Mouse (Mus musculus): ENCODE results near the gene Nrros. TPM values are rescaled to one million over a fixed set of nuclear protein-coding genes. Genes with fewer than 3 reads are reported as not detected.
A peak's percentile ranks its signal among the peaks of the same experiment; 100 is the strongest.

The Nrros gene
- 9.8 and 10.1 TPM in 2 replicates for polyA plus RNA-seq (2016; fragmentation: Nextera tagmentation; extraction: Ambion mirVana)

GRCm38 (mm10) chr16:32165281-32165821 lies at the start of gene Nrros:
Gene Nrros, minus strand, starts transcription at chr16:32165594.
- peaks cover 7% of the 10 kb centered on the region for H3K4me1 ChIP-seq
- no peaks in the 10 kb centered on the region for H3K36me3 ChIP-seq
- peak within 1 kb of the TSS; percentile 27 for H3K4me3 ChIP-seq
- H3K27me3 ChIP-seq, result peaks cover 16% of the 10 kb centered on the region
- ATAC-seq (ENCODE audit: low FRiP score), result no peak
- no peak within 1 kb of the TSS for H3K27ac ChIP-seq
- 5% methylated on average over 25 of the region's 25 CpGs for WGBS
- H3K4me2 ChIP-seq (replicated peaks), result peak within 1 kb of the TSS; percentile 60
- H3K9ac ChIP-seq, result peak within 1 kb of the TSS; percentile 49
- H3K9me3 ChIP-seq (replicated peaks), result no peaks in the 10 kb centered on the region

GRCm38 (mm10) chr16:32214804-32215576 lies 49.6 kb upstream of the Nrros start:
- H3K4me3 ChIP-seq, result no peak overlapping the region
- no peak overlapping the region for H3K4me2 ChIP-seq (replicated peaks)
- H3K4me1 ChIP-seq, result no peaks in the 10 kb centered on the region
- 82% methylated on average over 17 of the region's 17 CpGs for WGBS
- H3K27ac ChIP-seq, result no peak overlapping the region
- no peak for ATAC-seq (ENCODE audit: low FRiP score)
- no peaks in the 10 kb centered on the region for H3K36me3 ChIP-seq
- no peak overlapping the region for H3K9ac ChIP-seq
- H3K9me3 ChIP-seq (replicated peaks), result peaks cover 2% of the 10 kb centered on the region
- H3K27me3 ChIP-seq, result no peaks in the 10 kb centered on the region

- peaks cover 10% of the 10 kb centered on the region for H3K9me3 ChIP-seq (replicated peaks)
- no peak for ATAC-seq (ENCODE audit: low FRiP score)
- no peak overlapping the region for H3K27ac ChIP-seq
- no peaks in the 10 kb centered on the region for H3K27me3 ChIP-seq
- no peaks in the 10 kb centered on the region for H3K36me3 ChIP-seq
- no peak overlapping the region for H3K4me3 ChIP-seq
- no peak overlapping the region for H3K4me2 ChIP-seq (replicated peaks)
- no peaks in the 10 kb centered on the region for H3K4me1 ChIP-seq
- H3K9ac ChIP-seq, result no peak overlapping the region
Measured at GRCm38 (mm10) chr16:32214156-32214555, 48.8 kb upstream of the Nrros start.

- Histone ChIP-seq H3K9ac (no peak overlapping the region), H3K36me3 (no peaks in the 10 kb centered on the region), H3K27ac (no peak overlapping the region), H3K4me1 (peaks cover 9% of the 10 kb centered on the region), H3K9me3 (replicated peaks) (peaks cover 11% of the 10 kb centered on the region), H3K4me3 (no peak overlapping the region), H3K4me2 (replicated peaks) (no peak overlapping the region), H3K27me3 (peaks cover 3% of the 10 kb centered on the region; the same call in 1 of the 2 replicates)
- 61% methylated on average over 3 of the region's 3 CpGs for WGBS
- no peak for ATAC-seq (ENCODE audit: low FRiP score)
Measured at GRCm38 (mm10) chr16:32204902-32205301, 39.5 kb upstream of the Nrros start.

GRCm38 (mm10) chr16:32202681-32203080 lies 37.3 kb upstream of the Nrros start:
- 74% methylated on average over 6 of the region's 6 CpGs for WGBS
- H3K27me3 ChIP-seq, result peaks cover 3% of the 10 kb centered on the region; the same call in 1 of the 2 replicates
- no peaks in the 10 kb centered on the region for H3K36me3 ChIP-seq
- H3K4me3 ChIP-seq, result no peak overlapping the region
- no peak overlapping the region for H3K4me2 ChIP-seq (replicated peaks)
- no peak overlapping the region for H3K27ac ChIP-seq
- peaks cover 9% of the 10 kb centered on the region for H3K4me1 ChIP-seq
- H3K9ac ChIP-seq, result no peak overlapping the region
- H3K9me3 ChIP-seq (replicated peaks), result no peaks in the 10 kb centered on the region
- no peak for ATAC-seq (ENCODE audit: low FRiP score)

- Histone ChIP-seq H3K4me1 (peaks cover 9% of the 10 kb centered on the region), H3K27me3 (peaks cover 3% of the 10 kb centered on the region; the same call in 1 of the 2 replicates), H3K9ac (no peak overlapping the region; the same call in 1 of the 2 replicates), H3K4me2 (replicated peaks) (peak overlapping the region; percentile 44), H3K9me3 (replicated peaks) (no peaks in the 10 kb centered on the region), H3K27ac (peak overlapping the region; percentile 75), H3K4me3 (0 out of 2 replicates have a peak overlapping the region, but pooled peaks have one; percentile 20), H3K36me3 (no peaks in the 10 kb centered on the region)
- ATAC-seq (ENCODE audit: low FRiP score), result no peak; the same call in 1 of the 2 replicates
- 35% methylated on average over 9 of the region's 9 CpGs for WGBS
Measured at GRCm38 (mm10) chr16:32201004-32201325, 35.6 kb upstream of the Nrros start.

GRCm38 (mm10) chr16:32200256-32201003 lies 35.0 kb upstream of the Nrros start:
- peak overlapping the region; percentile 40; the same call in 1 of the 2 replicates for H3K9ac ChIP-seq
- ATAC-seq (ENCODE audit: low FRiP score), result peak; percentile 68
- no peaks in the 10 kb centered on the region for H3K9me3 ChIP-seq (replicated peaks)
- H3K4me1 ChIP-seq, result peaks cover 9% of the 10 kb centered on the region
- no peaks in the 10 kb centered on the region for H3K36me3 ChIP-seq
- H3K4me2 ChIP-seq (replicated peaks), result peak overlapping the region; percentile 44
- H3K27ac ChIP-seq, result peak overlapping the region; percentile 75
- WGBS, result 47% methylated on average over 21 of the region's 21 CpGs
- peak overlapping the region; percentile 20 for H3K4me3 ChIP-seq
- peaks cover 3% of the 10 kb centered on the region; the same call in 1 of the 2 replicates for H3K27me3 ChIP-seq

GRCm38 (mm10) chr16:32190011-32190441 lies 24.6 kb upstream of the Nrros start:
- no peaks in the 10 kb centered on the region for H3K4me1 ChIP-seq
- H3K36me3 ChIP-seq, result no peaks in the 10 kb centered on the region
- ATAC-seq (ENCODE audit: low FRiP score), result no peak
- WGBS, result 57% methylated on average over 12 of the region's 12 CpGs
- H3K4me2 ChIP-seq (replicated peaks), result no peak overlapping the region
- no peak overlapping the region for H3K9ac ChIP-seq
- no peaks in the 10 kb centered on the region; the same call in 1 of the 2 replicates for H3K27me3 ChIP-seq
- no peak overlapping the region for H3K4me3 ChIP-seq
- no peaks in the 10 kb centered on the region for H3K9me3 ChIP-seq (replicated peaks)
- no peak overlapping the region for H3K27ac ChIP-seq

GRCm38 (mm10) chr16:32189109-32189508 lies 23.7 kb upstream of the Nrros start:
- Histone ChIP-seq H3K4me3 (no peak overlapping the region), H3K4me1 (no peaks in the 10 kb centered on the region), H3K27me3 (no peaks in the 10 kb centered on the region; the same call in 1 of the 2 replicates), H3K36me3 (no peaks in the 10 kb centered on the region), H3K9ac (no peak overlapping the region), H3K4me2 (replicated peaks) (no peak overlapping the region), H3K27ac (no peak overlapping the region), H3K9me3 (replicated peaks) (no peaks in the 10 kb centered on the region)
- 68% methylated on average over 6 of the region's 6 CpGs for WGBS
- no peak for ATAC-seq (ENCODE audit: low FRiP score)

- H3K27me3 ChIP-seq, result no peaks in the 10 kb centered on the region
- H3K4me2 ChIP-seq (replicated peaks), result no peak overlapping the region
- no peak overlapping the region for H3K4me3 ChIP-seq
- 96% methylated on average over 5 of the region's 5 CpGs for WGBS
- no peak overlapping the region for H3K27ac ChIP-seq
- H3K4me1 ChIP-seq, result no peaks in the 10 kb centered on the region
- no peak for ATAC-seq (ENCODE audit: low FRiP score)
- H3K36me3 ChIP-seq, result no peaks in the 10 kb centered on the region
- H3K9ac ChIP-seq, result no peak overlapping the region
- no peaks in the 10 kb centered on the region for H3K9me3 ChIP-seq (replicated peaks)
Measured at GRCm38 (mm10) chr16:32186056-32186455, 20.7 kb upstream of the Nrros start.

- Histone ChIP-seq H3K27me3 (no peaks in the 10 kb centered on the region), H3K9me3 (replicated peaks) (no peaks in the 10 kb centered on the region), H3K4me1 (peaks cover 4% of the 10 kb centered on the region; the same call in 1 of the 2 replicates), H3K4me3 (no peak within 1 kb of the TSS), H3K27ac (no peak within 1 kb of the TSS), H3K36me3 (no peaks in the 10 kb centered on the region), H3K9ac (no peak within 1 kb of the TSS), H3K4me2 (replicated peaks) (no peak within 1 kb of the TSS)
- WGBS, result 92% methylated on average over 6 of the region's 6 CpGs
- no peak for ATAC-seq (ENCODE audit: low FRiP score)
Measured at GRCm38 (mm10) chr16:32179333-32179901, 14.0 kb upstream of the Nrros start, which contains the start of gene Bex6. Gene Bex6, plus strand, starts transcription at chr16:32179823.
